Mouse (Mus musculus): ENCODE measurements around the gene Gm20388. TPM values are rescaled to one million over a fixed set of nuclear protein-coding genes. Genes with fewer than 3 reads are reported as not detected.

The Gm20388 gene
- total RNA-seq, 1 experiment = 27.0 TPM

DNA sequence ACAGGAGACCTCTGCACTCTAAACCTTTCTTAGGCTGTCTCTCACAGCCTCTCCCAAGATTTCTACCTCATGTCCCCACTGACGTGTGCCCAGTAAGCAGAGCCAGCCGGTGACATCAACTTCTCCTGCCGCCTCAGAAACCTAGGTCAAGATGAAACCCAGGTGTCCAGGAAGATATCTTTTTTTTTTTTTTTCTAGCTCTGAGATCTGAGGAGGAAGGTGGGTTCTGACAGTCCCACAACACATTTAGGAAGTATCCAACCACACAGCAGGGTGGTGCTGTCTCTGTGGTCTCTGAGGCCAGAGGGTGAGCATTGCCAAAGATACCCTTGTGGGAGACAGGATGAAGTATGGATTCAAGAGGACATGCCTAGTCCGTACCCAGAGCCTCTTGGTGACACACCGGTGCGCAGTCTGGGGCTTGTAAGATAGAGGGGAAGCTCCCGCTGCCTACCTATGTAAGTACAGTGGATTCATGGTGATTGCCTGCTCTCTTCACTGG lies 1246.4 kb downstream of the Gm20388 start:
- H3K4me3 ChIP-seq (ENCODE audit: insufficient read depth in 1 of 2, low read depth in 1 of 2, low read length in 2 of 2, poor library complexity in 1 of 2, severe bottlenecking in 1 of 2) = no peak overlapping the region
- H3K4me1 ChIP-seq (ENCODE audit: control insufficient read depth in 2 of 2, insufficient read depth in 2 of 2, low read length in 2 of 2, poor library complexity in 1 of 2) = no peaks in the 10 kb centered on the region
- TF ChIP-seq MAFK (IDR thresholded peaks at IDR 0.05; ENCODE audit: insufficient read depth, low read depth, low read length) (no peak), ZNF384 (IDR thresholded peaks at IDR 0.05; ENCODE audit: low read depth, low read length) (no peak), HCFC1 (IDR thresholded peaks at IDR 0.05; ENCODE audit: borderline replicate concordance, insufficient read depth, low read length) (no peak), ZC3H11A (IDR thresholded peaks at IDR 0.05; ENCODE audit: borderline replicate concordance, low read depth, low read length) (no peak), CHD2 (IDR thresholded peaks at IDR 0.05; ENCODE audit: low read depth, low read length) (no peak)
- no peaks in the 10 kb centered on the region for H3K9me3 ChIP-seq (ENCODE audit: control insufficient read depth, insufficient read depth, low read depth, low read length)
- no peak overlapping the region for H3K27ac ChIP-seq (ENCODE audit: insufficient read depth, low read depth, low read length, poor library complexity, severe bottlenecking)
- no peaks in the 10 kb centered on the region for H3K36me3 ChIP-seq (ENCODE audit: control insufficient read depth, insufficient read depth, low read length, poor library complexity, severe bottlenecking)
- no peak overlapping the region for H3K9ac ChIP-seq (ENCODE audit: insufficient read depth, low read depth, low read length, poor library complexity, severe bottlenecking)
- in situ Hi-C loops (cut with MboI; ENCODE audit: low sequenced_read_pairs in 2 of 2, unreplicated experiment in 2 of 2) = no loop called here
- DNase-seq (ENCODE audit: low read depth, low spot score) = no peak

DNA sequence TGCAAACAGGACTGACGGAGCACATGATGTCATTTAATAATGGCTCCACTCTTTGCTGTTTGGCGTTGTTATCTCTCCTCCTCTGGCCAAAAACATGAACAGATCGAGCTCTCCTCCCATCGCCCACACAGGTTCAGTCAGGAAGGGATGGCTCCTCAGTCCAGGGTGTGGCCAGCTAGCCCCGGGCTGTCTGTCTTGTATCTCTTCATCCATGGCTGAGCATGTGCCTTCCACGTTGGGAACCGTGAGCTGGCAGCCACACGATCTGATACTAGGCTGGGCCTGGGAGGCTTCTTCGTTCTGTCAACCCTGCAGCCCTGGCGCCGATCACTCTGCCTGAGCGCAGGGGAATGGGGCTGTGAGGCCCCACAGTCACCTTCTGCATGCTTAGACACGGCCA lies 1248.2 kb downstream of the Gm20388 start:
- no peak for TF ChIP-seq CHD2 (IDR thresholded peaks at IDR 0.05; ENCODE audit: low read depth, low read length)
- TF ChIP-seq ZNF384 (IDR thresholded peaks at IDR 0.05; ENCODE audit: low read depth, low read length) = no peak
- no peak for TF ChIP-seq MAFK (IDR thresholded peaks at IDR 0.05; ENCODE audit: insufficient read depth, low read depth, low read length)
- no peak for TF ChIP-seq HCFC1 (IDR thresholded peaks at IDR 0.05; ENCODE audit: borderline replicate concordance, insufficient read depth, low read length)
- no peak for TF ChIP-seq ZC3H11A (IDR thresholded peaks at IDR 0.05; ENCODE audit: borderline replicate concordance, low read depth, low read length)
- Histone ChIP-seq H3K9ac (ENCODE audit: insufficient read depth, low read depth, low read length, poor library complexity, severe bottlenecking) (no peak overlapping the region), H3K9me3 (ENCODE audit: control insufficient read depth, insufficient read depth, low read depth, low read length) (no peaks in the 10 kb centered on the region), H3K4me3 (ENCODE audit: insufficient read depth in 1 of 2, low read depth in 1 of 2, low read length in 2 of 2, poor library complexity in 1 of 2, severe bottlenecking in 1 of 2) (no peak overlapping the region), H3K27ac (ENCODE audit: insufficient read depth, low read depth, low read length, poor library complexity, severe bottlenecking) (no peak overlapping the region), H3K4me1 (ENCODE audit: control insufficient read depth in 2 of 2, insufficient read depth in 2 of 2, low read length in 2 of 2, poor library complexity in 1 of 2) (no peaks in the 10 kb centered on the region), H3K36me3 (ENCODE audit: control insufficient read depth, insufficient read depth, low read length, poor library complexity, severe bottlenecking) (no peaks in the 10 kb centered on the region)
- in situ Hi-C loops (cut with MboI; ENCODE audit: low sequenced_read_pairs in 2 of 2, unreplicated experiment in 2 of 2) = no loop called here
- no peak for DNase-seq (ENCODE audit: low read depth, low spot score)

DNA sequence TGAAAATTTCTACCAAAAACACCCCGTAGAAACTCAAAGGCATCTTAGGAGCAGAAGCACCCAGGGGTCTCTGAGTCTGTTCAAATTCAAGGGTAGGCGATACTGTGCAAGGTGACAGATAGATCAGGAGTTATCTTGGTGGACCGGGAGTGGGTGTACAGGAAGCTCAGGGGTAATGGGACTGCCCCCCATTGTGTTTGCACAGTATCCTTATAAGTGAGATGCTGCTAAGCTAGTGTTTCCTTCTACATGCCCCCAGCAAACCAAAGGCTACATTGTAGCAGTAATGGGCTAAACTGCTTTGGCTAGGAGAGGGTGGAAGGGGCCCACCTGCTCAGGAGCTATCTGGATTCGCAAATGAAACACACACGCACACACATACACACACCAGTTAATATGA lies 1250.8 kb downstream of the Gm20388 start:
- Histone ChIP-seq H3K27ac (ENCODE audit: insufficient read depth, low read depth, low read length, poor library complexity, severe bottlenecking) (no peak overlapping the region), H3K4me3 (ENCODE audit: insufficient read depth in 1 of 2, low read depth in 1 of 2, low read length in 2 of 2, poor library complexity in 1 of 2, severe bottlenecking in 1 of 2) (no peak overlapping the region), H3K9me3 (ENCODE audit: control insufficient read depth, insufficient read depth, low read depth, low read length) (no peaks in the 10 kb centered on the region), H3K9ac (ENCODE audit: insufficient read depth, low read depth, low read length, poor library complexity, severe bottlenecking) (no peak overlapping the region), H3K36me3 (ENCODE audit: control insufficient read depth, insufficient read depth, low read length, poor library complexity, severe bottlenecking) (no peaks in the 10 kb centered on the region), H3K4me1 (ENCODE audit: control insufficient read depth in 2 of 2, insufficient read depth in 2 of 2, low read length in 2 of 2, poor library complexity in 1 of 2) (no peaks in the 10 kb centered on the region)
- no peak for TF ChIP-seq ZNF384 (IDR thresholded peaks at IDR 0.05; ENCODE audit: low read depth, low read length)
- no peak for TF ChIP-seq ZC3H11A (IDR thresholded peaks at IDR 0.05; ENCODE audit: borderline replicate concordance, low read depth, low read length)
- no peak for TF ChIP-seq CHD2 (IDR thresholded peaks at IDR 0.05; ENCODE audit: low read depth, low read length)
- TF ChIP-seq MAFK (IDR thresholded peaks at IDR 0.05; ENCODE audit: insufficient read depth, low read depth, low read length) = no peak
- TF ChIP-seq HCFC1 (IDR thresholded peaks at IDR 0.05; ENCODE audit: borderline replicate concordance, insufficient read depth, low read length) = no peak
- no peak for DNase-seq (ENCODE audit: low read depth, low spot score)
- in situ Hi-C loops (cut with MboI; ENCODE audit: low sequenced_read_pairs in 2 of 2, unreplicated experiment in 2 of 2) = no loop called here

DNA sequence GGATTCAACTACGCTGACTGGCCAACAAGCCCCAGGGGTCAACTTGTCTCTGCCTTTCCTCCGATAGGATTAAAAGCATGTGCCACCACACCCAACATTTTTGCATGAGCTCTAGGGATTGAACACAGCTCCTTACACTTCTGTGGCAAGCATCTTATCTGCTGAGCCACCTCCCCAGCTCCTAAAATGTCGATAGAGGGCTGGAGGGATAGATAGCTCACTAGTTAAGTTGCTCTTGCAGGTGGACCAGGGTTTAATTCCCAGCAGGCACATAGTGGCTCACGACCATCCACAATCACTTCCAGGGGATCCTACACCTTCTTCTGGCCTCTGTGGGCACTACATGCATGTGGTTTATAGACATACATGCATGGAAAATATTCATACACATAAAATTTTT lies 1251.8 kb downstream of the Gm20388 start:
- Histone ChIP-seq H3K9me3 (ENCODE audit: control insufficient read depth, insufficient read depth, low read depth, low read length) (no peaks in the 10 kb centered on the region), H3K27ac (ENCODE audit: insufficient read depth, low read depth, low read length, poor library complexity, severe bottlenecking) (no peak overlapping the region), H3K4me3 (ENCODE audit: insufficient read depth in 1 of 2, low read depth in 1 of 2, low read length in 2 of 2, poor library complexity in 1 of 2, severe bottlenecking in 1 of 2) (no peak overlapping the region), H3K36me3 (ENCODE audit: control insufficient read depth, insufficient read depth, low read length, poor library complexity, severe bottlenecking) (no peaks in the 10 kb centered on the region), H3K9ac (ENCODE audit: insufficient read depth, low read depth, low read length, poor library complexity, severe bottlenecking) (no peak overlapping the region), H3K4me1 (ENCODE audit: control insufficient read depth in 2 of 2, insufficient read depth in 2 of 2, low read length in 2 of 2, poor library complexity in 1 of 2) (no peaks in the 10 kb centered on the region)
- no peak for TF ChIP-seq MAFK (IDR thresholded peaks at IDR 0.05; ENCODE audit: insufficient read depth, low read depth, low read length)
- TF ChIP-seq HCFC1 (IDR thresholded peaks at IDR 0.05; ENCODE audit: borderline replicate concordance, insufficient read depth, low read length) = no peak
- TF ChIP-seq ZC3H11A (IDR thresholded peaks at IDR 0.05; ENCODE audit: borderline replicate concordance, low read depth, low read length) = no peak
- in situ Hi-C loops (cut with MboI; ENCODE audit: low sequenced_read_pairs in 2 of 2, unreplicated experiment in 2 of 2) = no loop called here
- no peak for DNase-seq (ENCODE audit: low read depth, low spot score)
